Mouse (Mus musculus) liver, postnatal 0 days (tissue): ENCODE measurements around the gene Plek2.

ENCODE experiments used
- CTCF ChIP-seq: sonication (generic); IDR thresholded peaks from 2 replicates; pipeline ENCODE4 v1.5.1; 2016; ENCODE audit warnings: antibody characterized with exemption, low read depth
- EP300 ChIP-seq: IDR thresholded peaks from 2 replicates; pipeline ENCODE4 v1.6.1; 2016; ENCODE audit warnings: antibody characterized with exemption, low read depth, mild to moderate bottlenecking

- TF ChIP-seq CTCF: no peak
- TF ChIP-seq EP300: no peak
Observed at GRCm38 (mm10) chr12:78862254-78862730, 44.5 kb downstream of the Plek2 start.
